Mouse (Mus musculus): ENCODE results near the gene Rhd. TPM values are rescaled to one million over a fixed set of nuclear protein-coding genes. Genes with fewer than 3 reads are reported as not detected.
"Not testable (repeated sequence)": the region's sequence is repeated elsewhere in the genome, so short reads cannot be mapped to it uniquely, and the experiment has no call there.

The Rhd gene
- polyA plus RNA-seq, 1 experiment from 2014 or later = 1.2 TPM

GRCm38 (mm10) chr4:134835486-134835885 lies 28.9 kb upstream of the Rhd start:
- H3K9me3 ChIP-seq (ENCODE audit: control insufficient read depth, low read depth, low read length) = no peaks in the 10 kb centered on the region
- no peak overlapping the region for H3K4me3 ChIP-seq (ENCODE audit: low read depth, low read length)
- H3K4me2 ChIP-seq (replicated peaks; ENCODE audit: low read depth, low read length) = no peak overlapping the region
- H3K27me3 ChIP-seq (ENCODE audit: control insufficient read depth, insufficient read depth, low read length) = no peaks in the 10 kb centered on the region
- H3K9ac ChIP-seq (replicated peaks; ENCODE audit: low read depth, low read length) = no peak overlapping the region
- WGBS = 82% methylated on average over 4 of the region's 4 CpGs
- H3K27ac ChIP-seq (ENCODE audit: low read length) = no peak overlapping the region
- no peaks in the 10 kb centered on the region for H3K4me1 ChIP-seq (ENCODE audit: control insufficient read depth, insufficient read depth, low read length)
- peaks cover 14% of the 10 kb centered on the region for H3K36me3 ChIP-seq (ENCODE audit: control insufficient read depth, insufficient read depth, low read length)
- ATAC-seq (ENCODE audit: insufficient number of reproducible peaks, insufficient read depth, low FRiP score, low read depth) = no peak

GRCm38 (mm10) chr4:134838221-134838620 lies 26.1 kb upstream of the Rhd start:
- Histone ChIP-seq H3K36me3 (ENCODE audit: control insufficient read depth, insufficient read depth, low read length) (0 out of 2 replicates have a peak, but pooled peaks cover 4% of the 10 kb centered on the region), H3K4me1 (ENCODE audit: control insufficient read depth, insufficient read depth, low read length) (no peaks in the 10 kb centered on the region), H3K27me3 (ENCODE audit: control insufficient read depth, insufficient read depth, low read length) (no peaks in the 10 kb centered on the region), H3K4me3 (ENCODE audit: low read depth, low read length) (no peak overlapping the region), H3K9me3 (ENCODE audit: control insufficient read depth, low read depth, low read length) (no peaks in the 10 kb centered on the region), H3K4me2 (replicated peaks; ENCODE audit: low read depth, low read length) (no peak overlapping the region), H3K27ac (ENCODE audit: low read length) (no peak overlapping the region), H3K9ac (replicated peaks; ENCODE audit: low read depth, low read length) (no peak overlapping the region)
- 42% methylated on average over 1 of the region's 1 CpGs for WGBS
- no peak for ATAC-seq (ENCODE audit: insufficient number of reproducible peaks, insufficient read depth, low FRiP score, low read depth)

GRCm38 (mm10) chr4:134838706-134839105 lies 25.6 kb upstream of the Rhd start:
- not testable (repeated sequence) for H3K4me1 ChIP-seq (ENCODE audit: control insufficient read depth, insufficient read depth, low read length); ATAC-seq (ENCODE audit: insufficient number of reproducible peaks, insufficient read depth, low FRiP score, low read depth); H3K36me3 ChIP-seq (ENCODE audit: control insufficient read depth, insufficient read depth, low read length); H3K9me3 ChIP-seq (ENCODE audit: control insufficient read depth, low read depth, low read length); H3K4me3 ChIP-seq (ENCODE audit: low read depth, low read length); H3K9ac ChIP-seq (replicated peaks; ENCODE audit: low read depth, low read length); H3K27ac ChIP-seq (ENCODE audit: low read length); H3K27me3 ChIP-seq (ENCODE audit: control insufficient read depth, insufficient read depth, low read length); H3K4me2 ChIP-seq (replicated peaks; ENCODE audit: low read depth, low read length)
- 80% methylated on average over 3 of the region's 3 CpGs for WGBS

GRCm38 (mm10) chr4:134840231-134840630 lies 24.1 kb upstream of the Rhd start:
- no peaks in the 10 kb centered on the region for H3K4me1 ChIP-seq (ENCODE audit: control insufficient read depth, insufficient read depth, low read length)
- H3K36me3 ChIP-seq (ENCODE audit: control insufficient read depth, insufficient read depth, low read length) = 0 out of 2 replicates have a peak, but pooled peaks cover 4% of the 10 kb centered on the region
- no peak overlapping the region for H3K27ac ChIP-seq (ENCODE audit: low read length)
- H3K27me3 ChIP-seq (ENCODE audit: control insufficient read depth, insufficient read depth, low read length) = no peaks in the 10 kb centered on the region
- H3K4me3 ChIP-seq (ENCODE audit: low read depth, low read length) = no peak overlapping the region
- no peak for ATAC-seq (ENCODE audit: insufficient number of reproducible peaks, insufficient read depth, low FRiP score, low read depth)
- no peak overlapping the region for H3K9ac ChIP-seq (replicated peaks; ENCODE audit: low read depth, low read length)
- H3K4me2 ChIP-seq (replicated peaks; ENCODE audit: low read depth, low read length) = no peak overlapping the region
- H3K9me3 ChIP-seq (ENCODE audit: control insufficient read depth, low read depth, low read length) = no peaks in the 10 kb centered on the region
- 86% methylated on average over 1 of the region's 1 CpGs for WGBS

GRCm38 (mm10) chr4:134843566-134843965 lies 20.8 kb upstream of the Rhd start:
- Histone ChIP-seq H3K9ac (replicated peaks; ENCODE audit: low read depth, low read length) (no peak overlapping the region), H3K27me3 (ENCODE audit: control insufficient read depth, insufficient read depth, low read length) (no peaks in the 10 kb centered on the region), H3K27ac (ENCODE audit: low read length) (no peak overlapping the region), H3K36me3 (ENCODE audit: control insufficient read depth, insufficient read depth, low read length) (no peaks in the 10 kb centered on the region), H3K9me3 (ENCODE audit: control insufficient read depth, low read depth, low read length) (no peaks in the 10 kb centered on the region), H3K4me3 (ENCODE audit: low read depth, low read length) (no peak overlapping the region), H3K4me1 (ENCODE audit: control insufficient read depth, insufficient read depth, low read length) (peaks cover 5% of the 10 kb centered on the region; the same call in 1 of the 2 replicates), H3K4me2 (replicated peaks; ENCODE audit: low read depth, low read length) (no peak overlapping the region)
- ATAC-seq (ENCODE audit: insufficient number of reproducible peaks, insufficient read depth, low FRiP score, low read depth) = no peak
- WGBS = 87% methylated on average over 4 of the region's 4 CpGs

GRCm38 (mm10) chr4:134847587-134847986 lies 16.7 kb upstream of the Rhd start:
- no peak overlapping the region for H3K27ac ChIP-seq (ENCODE audit: low read length)
- no peak overlapping the region for H3K9ac ChIP-seq (replicated peaks; ENCODE audit: low read depth, low read length)
- 63% methylated on average over 4 of the region's 4 CpGs for WGBS
- no peaks in the 10 kb centered on the region for H3K36me3 ChIP-seq (ENCODE audit: control insufficient read depth, insufficient read depth, low read length)
- peaks cover 21% of the 10 kb centered on the region for H3K4me1 ChIP-seq (ENCODE audit: control insufficient read depth, insufficient read depth, low read length)
- ATAC-seq (ENCODE audit: insufficient number of reproducible peaks, insufficient read depth, low FRiP score, low read depth) = no peak
- H3K4me2 ChIP-seq (replicated peaks; ENCODE audit: low read depth, low read length) = no peak overlapping the region
- no peaks in the 10 kb centered on the region for H3K27me3 ChIP-seq (ENCODE audit: control insufficient read depth, insufficient read depth, low read length)
- H3K9me3 ChIP-seq (ENCODE audit: control insufficient read depth, low read depth, low read length) = no peaks in the 10 kb centered on the region
- no peak overlapping the region for H3K4me3 ChIP-seq (ENCODE audit: low read depth, low read length)

GRCm38 (mm10) chr4:134850551-134850950 lies 13.8 kb upstream of the Rhd start:
- Histone ChIP-seq H3K9ac (replicated peaks; ENCODE audit: low read depth, low read length) (no peak overlapping the region), H3K27me3 (ENCODE audit: control insufficient read depth, insufficient read depth, low read length) (no peaks in the 10 kb centered on the region), H3K9me3 (ENCODE audit: control insufficient read depth, low read depth, low read length) (no peaks in the 10 kb centered on the region), H3K27ac (ENCODE audit: low read length) (no peak overlapping the region), H3K4me3 (ENCODE audit: low read depth, low read length) (no peak overlapping the region), H3K36me3 (ENCODE audit: control insufficient read depth, insufficient read depth, low read length) (no peaks in the 10 kb centered on the region), H3K4me1 (ENCODE audit: control insufficient read depth, insufficient read depth, low read length) (peaks cover 21% of the 10 kb centered on the region), H3K4me2 (replicated peaks; ENCODE audit: low read depth, low read length) (no peak overlapping the region)
- ATAC-seq (ENCODE audit: insufficient number of reproducible peaks, insufficient read depth, low FRiP score, low read depth) = no peak
- WGBS = 75% methylated on average over 4 of the region's 4 CpGs

GRCm38 (mm10) chr4:134851236-134851635 lies 13.1 kb upstream of the Rhd start:
- peak overlapping the region; percentile 95; the same call in 1 of the 2 replicates for H3K4me3 ChIP-seq (ENCODE audit: low read depth, low read length)
- ATAC-seq (ENCODE audit: insufficient number of reproducible peaks, insufficient read depth, low FRiP score, low read depth) = no peak

GRCm38 (mm10) chr4:134851876-134852275 lies 12.5 kb upstream of the Rhd start:
- Histone ChIP-seq H3K4me3 (ENCODE audit: low read depth, low read length) (peak overlapping the region; percentile 95), H3K27me3 (ENCODE audit: control insufficient read depth, insufficient read depth, low read length) (no peaks in the 10 kb centered on the region), H3K9ac (replicated peaks; ENCODE audit: low read depth, low read length) (no peak overlapping the region), H3K4me2 (replicated peaks; ENCODE audit: low read depth, low read length) (peak overlapping the region; percentile 73), H3K9me3 (ENCODE audit: control insufficient read depth, low read depth, low read length) (no peaks in the 10 kb centered on the region), H3K4me1 (ENCODE audit: control insufficient read depth, insufficient read depth, low read length) (peaks cover 21% of the 10 kb centered on the region), H3K36me3 (ENCODE audit: control insufficient read depth, insufficient read depth, low read length) (no peaks in the 10 kb centered on the region), H3K27ac (ENCODE audit: low read length) (no peak overlapping the region)
- WGBS = 14% methylated on average over 14 of the region's 14 CpGs
- no peak for ATAC-seq (ENCODE audit: insufficient number of reproducible peaks, insufficient read depth, low FRiP score, low read depth)

More at GRCm38 (mm10) chr4:134851236-134851635, 13.1 kb upstream of the Rhd start:
- no peak overlapping the region for H3K27ac ChIP-seq (ENCODE audit: low read length)
- H3K27me3 ChIP-seq (ENCODE audit: control insufficient read depth, insufficient read depth, low read length) = no peaks in the 10 kb centered on the region
- H3K36me3 ChIP-seq (ENCODE audit: control insufficient read depth, insufficient read depth, low read length) = no peaks in the 10 kb centered on the region
- H3K4me1 ChIP-seq (ENCODE audit: control insufficient read depth, insufficient read depth, low read length) = peaks cover 21% of the 10 kb centered on the region
- WGBS = 58% methylated on average over 2 of the region's 2 CpGs
- H3K9ac ChIP-seq (replicated peaks; ENCODE audit: low read depth, low read length) = no peak overlapping the region
- H3K4me2 ChIP-seq (replicated peaks; ENCODE audit: low read depth, low read length) = peak overlapping the region; percentile 73
- no peaks in the 10 kb centered on the region for H3K9me3 ChIP-seq (ENCODE audit: control insufficient read depth, low read depth, low read length)
